Mouse (Mus musculus): ENCODE measurements at regions not wholly inside any gene's neighbourhood (a gene's known extent, or its start where the extent isn't known, plus 50 kb on each side); places are given as distances from the start of the nearest gene placed in this dataset.

GRCm38 (mm10) chr10:99391725-99392124, 128.7 kb downstream of the Dusp6 start:
- TF ChIP-seq CTCF (IDR thresholded peaks at IDR 0.05; ENCODE audit: low read depth, low read length): no peak
- TF ChIP-seq GATA1 (IDR thresholded peaks at IDR 0.05; ENCODE audit: borderline replicate concordance, low read length): no peak
- TF ChIP-seq TAL1 (conservative IDR thresholded peaks at IDR 0.05; ENCODE audit: low read depth, low read length): no peak
- no peak for TF ChIP-seq GATA2 (IDR thresholded peaks at IDR 0.05; ENCODE audit: borderline replicate concordance, low read depth, low read length)
